Mouse (Mus musculus): ENCODE measurements around the gene Rccd1.
A peak's percentile ranks its signal among the peaks of the same experiment; 100 is the strongest.

Gene Rccd1

GRCm38 (mm10) chr7:80297041-80297440 lies 27.2 kb downstream of the Rccd1 start:
- DNase-seq, result no peak

GRCm38 (mm10) chr7:80296462-80296861 lies 27.8 kb downstream of the Rccd1 start:
- DNase-seq, result no peak

- peak; percentile 8 for DNase-seq
Observed at GRCm38 (mm10) chr7:80294764-80295648, 29.2 kb downstream of the Rccd1 start.

- peak; percentile 99 for DNase-seq
Observed at GRCm38 (mm10) chr7:80294062-80294763, 30.0 kb downstream of the Rccd1 start, which contains the start of gene Prc1. Gene Prc1 (plus strand): TSS chr7:80294450.

GRCm38 (mm10) chr7:80287736-80288135 lies 36.5 kb downstream of the Rccd1 start:
- DNase-seq, result no peak

- DNase-seq, result no peak
Observed at GRCm38 (mm10) chr7:80285725-80286124, 38.5 kb downstream of the Rccd1 start.

- DNase-seq, result no peak
Observed at GRCm38 (mm10) chr7:80284391-80284790, 39.9 kb downstream of the Rccd1 start.

GRCm38 (mm10) chr7:80283226-80283918 lies 40.9 kb downstream of the Rccd1 start:
- DNase-seq, result no peak

GRCm38 (mm10) chr7:80281646-80282045 lies 42.6 kb downstream of the Rccd1 start:
- no peak for DNase-seq

GRCm38 (mm10) chr7:80280998-80281397 lies 43.3 kb downstream of the Rccd1 start:
- DNase-seq, result no peak

GRCm38 (mm10) chr7:80280032-80280431 lies 44.2 kb downstream of the Rccd1 start:
- no peak for DNase-seq

GRCm38 (mm10) chr7:80276374-80276773 lies 47.9 kb downstream of the Rccd1 start:
- no peak for DNase-seq

- DNase-seq, result no peak
Observed at GRCm38 (mm10) chr7:80273456-80273855, 50.8 kb downstream of the Rccd1 start.

- peak; percentile 45 for DNase-seq
Observed at GRCm38 (mm10) chr7:80269751-80270255, 54.5 kb downstream of the Rccd1 start.

- DNase-seq, result peak; percentile 98
Observed at GRCm38 (mm10) chr7:80268897-80269750, 55.1 kb downstream of the Rccd1 start, which contains the start of gene Vps33b. Gene Vps33b (plus strand): TSS chr7:80269649.

GRCm38 (mm10) chr7:80267764-80268163 lies 56.5 kb downstream of the Rccd1 start:
- DNase-seq, result no peak

- no peak for DNase-seq
Observed at GRCm38 (mm10) chr7:80264606-80265005, 59.6 kb downstream of the Rccd1 start.

GRCm38 (mm10) chr7:80261372-80261990 lies 62.8 kb downstream of the Rccd1 start:
- no peak for DNase-seq

- DNase-seq, result peak; percentile 91
Observed at GRCm38 (mm10) chr7:80260625-80261371, 63.5 kb downstream of the Rccd1 start, which contains the start of gene Ngrn. Gene Ngrn (plus strand): TSS chr7:80261215.

- DNase-seq, result no peak
Observed at GRCm38 (mm10) chr7:80257706-80258105, 66.5 kb downstream of the Rccd1 start.

- no peak for DNase-seq
Observed at GRCm38 (mm10) chr7:80255981-80256380, 68.3 kb downstream of the Rccd1 start.
